Mouse (Mus musculus) CD4-positive, CD25-positive, alpha-beta regulatory T cell, adult 4 months (primary cell): ENCODE data around the gene Gsg1l. TPM values are rescaled to one million over a fixed set of nuclear protein-coding genes. Genes with fewer than 3 reads are reported as not detected.

ENCODE experiments used
- ATAC-seq: one replicate; pipeline ENCODE4 v1.8.0; 2017
- polyA plus RNA-seq, 2 experiments: library from polyadenylated mRNA; unstranded; fragments of 100-300 nt; shearing (Covaris generic); gene quantifications; one replicate each; pipeline ENCODE4 v1.2.1; 2017

Gene Gsg1l
- not detected for polyA plus RNA-seq

GRCm38 (mm10) chr7:126082286-126082741 is at the start of gene Gsg1l:
Gene Gsg1l (minus strand): TSS chr7:126082411.
- no peak for ATAC-seq

DNA sequence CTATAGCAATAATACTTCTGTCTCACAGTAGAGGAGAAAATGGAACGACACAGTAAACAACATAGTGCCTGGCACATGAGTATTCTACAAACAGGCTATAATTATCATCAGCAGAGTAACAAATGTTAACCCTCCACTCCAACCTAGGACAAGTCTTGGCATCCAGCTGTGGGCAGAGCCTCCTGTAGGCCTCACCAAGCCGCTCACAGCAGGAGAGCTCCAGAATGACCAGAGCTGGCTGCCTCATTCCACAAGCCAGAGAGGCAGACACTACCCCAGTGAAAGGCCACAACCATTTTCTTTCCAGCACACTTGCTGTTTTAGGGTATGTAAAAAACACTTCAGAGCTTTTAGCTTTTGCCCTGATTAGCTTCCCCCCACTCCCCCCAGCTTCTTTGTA is 45.5 kb upstream of the Gsg1l start:
- ATAC-seq: no peak

GRCm38 (mm10) chr7:126126502-126126901 is 44.3 kb upstream of the Gsg1l start:
- ATAC-seq: no peak

DNA sequence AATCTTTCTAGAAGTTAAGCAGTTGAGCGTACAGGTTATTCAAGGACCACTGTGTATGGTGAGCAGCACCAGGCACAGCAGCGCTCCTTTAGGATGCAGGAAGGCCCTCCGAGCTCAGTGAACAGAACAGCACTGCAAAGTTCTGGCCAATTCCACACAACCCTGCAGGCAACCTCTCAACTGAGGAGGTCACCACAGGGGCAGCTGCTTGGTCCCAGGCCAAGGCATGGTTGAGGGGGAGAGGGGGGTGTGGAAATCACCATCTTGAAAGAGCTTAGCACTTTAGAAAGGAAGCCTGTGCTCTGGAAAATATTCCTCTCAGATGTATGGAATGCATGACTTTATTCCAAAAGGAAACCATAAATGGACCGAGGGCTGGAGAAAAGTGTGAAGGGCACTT is 39.3 kb upstream of the Gsg1l start:
- no peak for ATAC-seq

- peak; percentile 63 for ATAC-seq
These were observed 37.6 kb upstream of the Gsg1l start for GRCm38 (mm10) chr7:126119819-126120218.

- no peak for ATAC-seq
These were observed 31.1 kb upstream of the Gsg1l start for GRCm38 (mm10) chr7:126113263-126113662.

GRCm38 (mm10) chr7:126111230-126111629 is 29.0 kb upstream of the Gsg1l start:
- no peak for ATAC-seq

DNA sequence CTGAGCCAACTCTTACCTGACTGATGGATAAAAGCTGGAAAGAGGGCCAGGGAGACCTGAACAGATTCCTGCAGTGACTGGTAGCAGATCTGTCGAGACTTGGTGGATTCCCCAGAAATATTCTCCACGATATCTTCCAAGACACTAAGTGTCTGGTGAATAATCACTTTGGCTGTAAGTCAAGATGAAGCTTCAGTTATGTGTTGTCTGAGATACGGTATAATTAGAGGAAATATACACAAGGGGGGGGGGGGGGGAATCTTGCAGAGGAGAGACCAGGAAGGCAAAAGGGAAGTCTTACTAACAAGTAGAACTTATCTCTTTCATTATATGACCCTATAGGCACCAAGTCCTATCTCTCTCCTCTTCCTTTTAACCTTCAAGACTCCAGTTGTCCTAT is 27.7 kb upstream of the Gsg1l start:
- ATAC-seq: no peak

- no peak for ATAC-seq
These were observed 18.2 kb upstream of the Gsg1l start for GRCm38 (mm10) chr7:126100440-126100839.

- no peak for ATAC-seq
These were observed 17.6 kb upstream of the Gsg1l start for GRCm38 (mm10) chr7:126099835-126100234.

DNA sequence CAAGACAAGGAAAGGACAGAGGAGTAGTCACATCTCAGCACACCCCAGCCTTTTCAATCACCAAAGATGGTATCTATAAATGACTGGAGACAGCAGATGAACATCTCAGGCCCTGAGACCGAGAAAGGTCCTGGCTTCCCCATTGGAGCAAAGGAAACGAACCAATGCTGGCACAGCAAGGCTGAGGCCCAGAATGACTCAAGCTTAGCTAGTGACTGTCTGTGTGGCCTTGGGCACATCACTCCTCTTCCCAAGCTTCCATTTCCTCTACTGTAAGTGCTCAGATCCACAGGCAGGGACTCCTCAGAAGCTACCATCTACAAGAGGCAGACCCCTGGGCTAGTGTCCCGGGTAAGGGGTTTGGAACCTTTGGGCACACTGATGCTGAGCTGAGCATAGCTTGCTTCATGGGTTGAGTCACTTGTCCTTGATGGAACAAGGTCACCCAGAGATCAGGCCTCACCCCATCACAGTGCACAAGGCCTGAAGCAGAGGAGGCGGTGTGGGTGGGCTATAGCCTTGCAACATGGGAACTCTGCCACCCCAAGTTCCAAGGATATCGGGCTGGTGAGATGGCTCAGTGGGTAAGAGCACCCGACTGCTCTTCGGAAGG is 17.1 kb upstream of the Gsg1l start:
- no peak for ATAC-seq

- peak; percentile 34 for ATAC-seq
These were observed 15.2 kb upstream of the Gsg1l start for GRCm38 (mm10) chr7:126097219-126097915.

GRCm38 (mm10) chr7:126096596-126096995 is 14.4 kb upstream of the Gsg1l start:
- peak; percentile 29 for ATAC-seq

GRCm38 (mm10) chr7:126094738-126095137 is 12.5 kb upstream of the Gsg1l start:
- no peak for ATAC-seq

GRCm38 (mm10) chr7:126093162-126093561 is 11.0 kb upstream of the Gsg1l start:
- no peak for ATAC-seq

- ATAC-seq: no peak
These were observed 7.6 kb upstream of the Gsg1l start for GRCm38 (mm10) chr7:126089782-126090181.

DNA sequence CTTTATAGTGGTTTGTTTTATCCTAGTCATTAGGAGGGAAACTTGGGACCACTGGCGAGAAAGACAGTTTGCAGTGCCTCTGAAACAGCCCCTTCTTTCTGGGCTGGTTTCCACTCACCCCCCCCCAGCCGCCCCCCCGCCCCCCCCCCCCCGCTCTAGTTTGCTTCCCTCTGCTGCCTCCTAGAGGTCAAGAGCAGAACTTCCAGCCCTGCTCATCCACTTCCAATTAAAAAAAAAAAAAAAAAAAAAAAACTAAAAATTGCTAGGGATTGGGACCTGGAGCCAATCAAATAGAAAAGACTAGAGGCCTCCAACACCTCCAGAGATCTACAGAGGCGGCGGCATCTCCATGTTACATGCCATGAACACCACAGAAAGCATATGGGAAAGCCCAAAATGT is 5.9 kb upstream of the Gsg1l start:
- no peak for ATAC-seq

DNA sequence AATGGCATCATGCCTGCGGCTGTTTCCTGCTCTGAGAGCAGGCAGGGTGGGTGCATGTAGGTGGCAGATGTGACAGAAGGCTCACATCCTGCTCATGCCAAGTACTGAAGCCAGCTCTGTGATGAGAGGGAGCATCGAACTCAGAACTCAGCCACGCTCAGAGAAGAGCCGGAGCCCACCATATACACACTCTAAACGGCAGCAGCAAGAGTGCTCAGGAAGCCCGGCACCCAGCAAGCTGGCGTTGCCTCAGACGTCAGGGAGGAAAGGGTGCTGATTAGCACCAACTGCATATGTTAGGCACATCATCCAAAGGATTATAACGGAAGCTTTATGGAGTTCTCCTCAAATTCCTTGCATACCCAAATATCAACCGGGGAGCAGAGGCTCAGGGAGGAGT is 5.4 kb upstream of the Gsg1l start:
- no peak for ATAC-seq

- ATAC-seq: no peak
These were observed 4.1 kb upstream of the Gsg1l start for GRCm38 (mm10) chr7:126086321-126086741.

DNA sequence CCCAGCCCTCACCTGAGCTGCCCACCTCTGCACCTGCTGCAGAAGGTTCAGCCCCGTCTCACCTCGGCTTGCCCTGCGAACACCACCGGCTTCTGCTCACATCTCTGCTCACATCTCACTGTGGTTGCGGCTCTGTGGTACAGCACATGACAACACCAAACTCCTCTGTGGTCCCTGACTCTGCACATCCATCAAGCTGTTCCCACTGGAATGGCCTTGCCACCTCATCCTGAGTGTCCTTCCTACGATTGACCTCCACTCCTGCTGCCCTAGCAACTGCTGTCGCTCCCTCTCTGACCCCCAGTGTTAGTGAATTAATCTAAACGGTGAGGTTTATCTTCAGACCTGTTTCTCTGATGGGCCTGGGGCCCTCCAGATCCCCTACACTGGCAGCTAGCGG is 2.9 kb upstream of the Gsg1l start:
- ATAC-seq: no peak

DNA sequence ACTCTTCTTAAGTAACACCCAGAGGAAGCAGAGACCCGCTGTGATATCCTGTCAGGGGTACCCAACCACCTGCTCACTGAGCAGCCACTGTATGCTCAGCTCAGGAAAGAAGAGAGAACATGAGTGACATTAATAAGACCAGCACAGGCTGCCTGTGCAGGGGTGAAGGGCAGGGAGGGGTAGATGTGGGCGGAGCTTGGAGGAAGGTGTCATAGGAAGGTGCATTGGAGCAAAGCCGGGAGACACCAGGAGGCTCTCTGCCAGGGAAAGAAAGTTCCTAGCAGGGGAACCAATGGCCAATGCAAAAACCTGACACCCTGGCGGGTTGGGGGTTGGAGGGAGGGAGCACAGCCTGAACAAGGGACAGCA is 1.8 kb upstream of the Gsg1l start:
- ATAC-seq: no peak

DNA sequence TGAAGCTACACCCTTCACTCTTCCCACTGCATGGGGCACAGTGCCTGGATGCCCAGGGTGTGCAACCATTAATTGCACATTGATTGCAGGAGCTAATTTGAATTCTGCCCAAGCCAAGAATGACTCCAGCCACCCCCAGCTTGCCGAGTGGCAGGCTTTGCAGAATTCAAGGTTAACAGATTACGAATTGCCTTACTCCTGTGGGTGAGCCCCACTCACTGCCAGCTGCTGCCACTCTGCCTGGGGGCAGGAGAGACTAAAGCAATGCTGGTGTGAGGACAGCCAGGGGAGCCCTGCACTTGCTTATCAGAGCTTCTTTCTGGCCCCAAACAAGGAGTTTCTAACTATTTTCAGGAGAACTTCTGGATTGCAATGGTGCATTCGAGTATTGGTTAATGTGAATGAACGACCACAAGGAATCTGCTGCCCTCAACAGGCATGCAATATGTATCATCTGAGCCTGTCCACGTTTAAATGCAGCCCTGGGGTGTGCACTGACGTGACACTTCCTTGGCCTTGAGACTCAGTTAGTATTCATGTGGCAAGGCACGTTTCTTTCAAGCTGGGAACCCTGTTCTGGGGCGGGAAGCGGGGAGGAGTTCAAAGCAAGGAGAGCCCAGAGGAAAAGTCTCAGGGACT is 1.2 kb upstream of the Gsg1l start:
- no peak for ATAC-seq

GRCm38 (mm10) chr7:126081727-126082285 is 405 bp downstream of the Gsg1l start:
- no peak for ATAC-seq
